Mouse (Mus musculus): ENCODE measurements around the gene Hddc3. TPM values are rescaled to one million over a fixed set of nuclear protein-coding genes. Genes with fewer than 3 reads are reported as not detected.
"Not testable (repeated sequence)": the region's sequence is repeated elsewhere in the genome, so short reads cannot be mapped to it uniquely, and the experiment has no call there.

The Hddc3 gene
- polyA plus RNA-seq, 1 experiment from 2014 or later = 27.4 TPM

DNA sequence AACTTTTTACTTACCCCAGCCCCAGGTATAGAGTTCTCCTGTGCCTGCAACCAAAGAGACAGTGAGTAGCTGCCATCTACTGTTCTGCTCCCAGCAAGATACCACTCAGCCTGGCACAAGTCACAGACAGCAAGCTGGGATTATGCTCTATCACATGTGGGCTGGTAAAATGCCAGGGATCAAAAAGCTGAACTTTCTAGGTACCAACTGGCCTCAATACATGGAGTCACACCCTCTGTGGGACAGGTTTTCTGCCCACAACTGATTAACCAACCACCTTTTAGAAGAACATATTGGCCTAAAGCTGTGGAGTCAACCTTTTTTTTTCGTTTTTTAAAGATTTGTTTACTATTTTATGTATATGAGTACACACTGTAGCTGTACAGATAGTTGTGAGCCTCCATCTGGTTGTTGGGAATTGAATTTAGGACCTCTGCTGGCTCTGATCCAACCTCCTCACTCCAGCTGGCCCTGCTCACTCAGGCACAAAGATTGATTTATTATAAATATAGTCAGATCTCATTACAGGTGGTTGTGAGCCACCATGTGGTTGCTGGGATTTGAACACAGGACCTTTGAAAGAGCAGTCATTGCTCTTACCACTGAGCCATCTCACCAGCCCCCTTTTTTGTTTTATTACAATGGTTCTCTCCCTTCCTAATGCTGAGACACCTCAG is 25.3 kb upstream of the Hddc3 start:
- Histone ChIP-seq H3K9ac (no peak overlapping the region), H3K9me3 (no peaks in the 10 kb centered on the region), H3K36me3 (peaks cover 57% of the 10 kb centered on the region), H3K27ac (no peak overlapping the region), H3K4me2 (replicated peaks) (no peak overlapping the region), H3K4me1 (no peaks in the 10 kb centered on the region), H3K27me3 (no peaks in the 10 kb centered on the region), H3K4me3 (no peak overlapping the region)
- 71% methylated on average over 1 of the region's 1 CpGs for WGBS
- ATAC-seq (ENCODE audit: insufficient number of reproducible peaks, insufficient read depth, low FRiP score, low TSS enrichment) = no peak

- H3K36me3 ChIP-seq = peaks cover 46% of the 10 kb centered on the region
- no peaks in the 10 kb centered on the region for H3K9me3 ChIP-seq
- no peak overlapping the region for H3K4me3 ChIP-seq
- WGBS = 87% methylated on average over 4 of the region's 4 CpGs
- H3K27ac ChIP-seq = no peak overlapping the region
- H3K27me3 ChIP-seq = no peaks in the 10 kb centered on the region
- ATAC-seq (ENCODE audit: insufficient number of reproducible peaks, insufficient read depth, low FRiP score, low TSS enrichment) = no peak
- no peak overlapping the region for H3K9ac ChIP-seq
- H3K4me1 ChIP-seq = peaks cover 8% of the 10 kb centered on the region
- H3K4me2 ChIP-seq (replicated peaks) = no peak overlapping the region
These were observed 24.2 kb upstream of the Hddc3 start for GRCm38 (mm10) chr7:80318670-80319069.

- no peak overlapping the region for H3K27ac ChIP-seq
- no peak for ATAC-seq (ENCODE audit: insufficient number of reproducible peaks, insufficient read depth, low FRiP score, low TSS enrichment)
- peaks cover 34% of the 10 kb centered on the region for H3K36me3 ChIP-seq
- H3K9ac ChIP-seq = no peak overlapping the region
- WGBS = 82% methylated on average over 19 of the region's 19 CpGs
- no peak overlapping the region for H3K4me3 ChIP-seq
- H3K9me3 ChIP-seq = no peaks in the 10 kb centered on the region
- no peaks in the 10 kb centered on the region for H3K27me3 ChIP-seq
- H3K4me2 ChIP-seq (replicated peaks) = no peak overlapping the region
- H3K4me1 ChIP-seq = peaks cover 9% of the 10 kb centered on the region
These were observed 22.9 kb upstream of the Hddc3 start for GRCm38 (mm10) chr7:80319846-80320496.

- 22% methylated on average over 8 of the region's 8 CpGs for WGBS
- no peak for ATAC-seq (ENCODE audit: insufficient number of reproducible peaks, insufficient read depth, low FRiP score, low TSS enrichment)
- no peaks in the 10 kb centered on the region for H3K9me3 ChIP-seq
These were observed 19.6 kb upstream of the Hddc3 start for GRCm38 (mm10) chr7:80323336-80323735.

GRCm38 (mm10) chr7:80324043-80324815 is 18.7 kb upstream of the Hddc3 start, which contains the start of gene Rccd1:
TSS of gene Rccd1 (minus strand) at chr7:80324454.
- no peaks in the 10 kb centered on the region for H3K27me3 ChIP-seq
- peaks cover 13% of the 10 kb centered on the region for H3K4me1 ChIP-seq
- H3K9ac ChIP-seq = peak within 1 kb of the TSS; percentile 35
- 2% methylated on average over 38 of the region's 38 CpGs for WGBS
- peak within 1 kb of the TSS; percentile 61 for H3K4me2 ChIP-seq (replicated peaks)
- no peaks in the 10 kb centered on the region for H3K9me3 ChIP-seq
- peaks cover 51% of the 10 kb centered on the region for H3K36me3 ChIP-seq
- peak within 1 kb of the TSS; percentile 74 for H3K27ac ChIP-seq
- H3K4me3 ChIP-seq = peak within 1 kb of the TSS; percentile 56
- ATAC-seq (ENCODE audit: insufficient number of reproducible peaks, insufficient read depth, low FRiP score, low TSS enrichment) = peak; percentile 97

More at GRCm38 (mm10) chr7:80323336-80323735, 19.6 kb upstream of the Hddc3 start:
- peaks cover 13% of the 10 kb centered on the region for H3K4me1 ChIP-seq
- peak overlapping the region; percentile 35 for H3K9ac ChIP-seq
- no peaks in the 10 kb centered on the region for H3K27me3 ChIP-seq
- peak overlapping the region; percentile 56 for H3K4me3 ChIP-seq
- H3K4me2 ChIP-seq (replicated peaks) = peak overlapping the region; percentile 61
- peaks cover 46% of the 10 kb centered on the region for H3K36me3 ChIP-seq
- no peak overlapping the region for H3K27ac ChIP-seq

GRCm38 (mm10) chr7:80324816-80325119 is 18.1 kb upstream of the Hddc3 start:
- not testable (repeated sequence) for H3K4me3 ChIP-seq; ATAC-seq (ENCODE audit: insufficient number of reproducible peaks, insufficient read depth, low FRiP score, low TSS enrichment); H3K4me2 ChIP-seq (replicated peaks); H3K27me3 ChIP-seq; H3K9me3 ChIP-seq; H3K9ac ChIP-seq
- whole genome bisulfite sequencing = 41% methylated on average over 4 of the region's 5 CpGs
- Histone ChIP-seq H3K36me3 (peaks cover 56% of the 10 kb centered on the region), H3K4me1 (peaks cover 13% of the 10 kb centered on the region), H3K27ac (peak overlapping the region; percentile 74; the same call in 1 of the 2 replicates)

DNA sequence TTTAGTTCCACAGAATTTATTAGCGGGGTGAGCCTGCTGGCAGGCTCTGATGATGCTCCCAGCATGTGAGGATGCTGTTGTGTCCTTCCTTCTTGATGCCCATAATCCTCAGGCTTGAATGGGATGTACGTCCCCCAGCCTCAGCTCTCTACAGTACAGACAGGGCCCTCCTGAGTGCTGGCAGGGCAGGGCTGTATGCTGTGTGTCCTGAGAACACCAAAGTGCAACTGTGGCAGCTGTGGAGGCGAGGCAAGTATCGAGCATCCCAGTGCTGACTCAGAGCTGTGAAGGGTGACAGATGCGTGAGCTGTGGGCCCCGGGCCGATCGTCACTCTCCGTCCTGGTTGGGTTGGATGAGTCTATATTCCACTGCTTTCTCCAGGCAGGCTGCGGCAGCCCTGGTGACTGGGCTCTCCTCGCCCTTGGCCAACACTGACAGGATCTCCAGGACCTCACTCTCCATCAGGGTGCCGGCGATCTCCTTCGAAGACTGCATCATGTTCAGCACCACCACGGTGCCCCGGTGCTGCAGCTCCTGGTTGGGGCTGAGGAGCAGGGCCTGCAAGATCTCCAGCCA is 17.5 kb upstream of the Hddc3 start:
- Histone ChIP-seq H3K4me1 (peaks cover 13% of the 10 kb centered on the region), H3K36me3 (peaks cover 60% of the 10 kb centered on the region), H3K27ac (peak overlapping the region; percentile 46; the same call in 1 of the 2 replicates), H3K4me2 (replicated peaks) (no peak overlapping the region), H3K9ac (no peak overlapping the region), H3K4me3 (no peak overlapping the region), H3K9me3 (no peaks in the 10 kb centered on the region), H3K27me3 (no peaks in the 10 kb centered on the region)
- no peak for ATAC-seq (ENCODE audit: insufficient number of reproducible peaks, insufficient read depth, low FRiP score, low TSS enrichment)
- WGBS = 94% methylated on average over 16 of the region's 16 CpGs

DNA sequence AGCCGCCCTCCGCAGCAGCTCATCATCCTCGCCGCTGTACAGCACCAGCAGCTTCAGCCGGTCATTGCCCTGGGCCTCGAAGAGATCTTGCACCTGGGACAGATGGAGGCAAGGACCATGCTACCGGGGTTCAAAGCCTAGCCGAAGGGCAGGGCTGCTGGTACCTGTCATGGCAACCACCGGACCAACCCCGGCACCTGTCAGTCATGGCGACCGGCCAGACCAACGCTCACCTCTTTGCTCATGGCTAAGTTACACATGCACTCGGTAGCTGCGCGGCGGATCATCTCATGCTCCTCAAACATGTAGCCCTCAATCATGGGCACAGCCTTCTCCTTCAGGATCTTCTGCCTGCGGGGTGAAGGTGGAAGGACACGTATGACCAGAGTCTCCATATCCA is 16.8 kb upstream of the Hddc3 start:
- WGBS = 93% methylated on average over 19 of the region's 19 CpGs
- no peak overlapping the region for H3K9ac ChIP-seq
- no peak for ATAC-seq (ENCODE audit: insufficient number of reproducible peaks, insufficient read depth, low FRiP score, low TSS enrichment)
- no peak overlapping the region for H3K4me2 ChIP-seq (replicated peaks)
- H3K4me3 ChIP-seq = no peak overlapping the region
- no peaks in the 10 kb centered on the region for H3K9me3 ChIP-seq
- no peak overlapping the region for H3K27ac ChIP-seq
- no peaks in the 10 kb centered on the region for H3K27me3 ChIP-seq
- H3K36me3 ChIP-seq = peaks cover 62% of the 10 kb centered on the region
- peaks cover 13% of the 10 kb centered on the region for H3K4me1 ChIP-seq

DNA sequence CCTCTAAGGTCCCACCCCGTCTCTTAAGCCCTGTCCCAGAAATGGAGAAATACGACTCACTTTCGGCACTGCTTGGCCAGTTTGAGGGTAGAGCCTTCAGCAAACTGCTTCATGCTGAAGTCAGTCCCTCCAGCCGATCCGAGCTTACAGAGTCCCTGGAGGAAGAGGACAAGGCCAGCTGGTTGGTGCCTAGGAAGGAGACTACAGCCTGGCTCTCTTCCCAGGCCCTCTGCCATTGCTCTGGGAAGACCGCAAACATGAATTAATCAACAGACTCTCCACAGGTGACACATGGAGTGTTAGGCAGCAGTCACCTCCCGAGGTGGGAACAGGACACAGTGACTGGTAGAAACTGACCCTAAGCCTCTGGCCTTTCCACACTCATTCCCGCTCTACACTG is 12.6 kb upstream of the Hddc3 start:
- Histone ChIP-seq H3K4me1 (peaks cover under 1% of the 10 kb centered on the region; the same call in 1 of the 2 replicates), H3K4me3 (no peak overlapping the region), H3K27ac (no peak overlapping the region), H3K36me3 (peaks cover 100% of the 10 kb centered on the region), H3K9me3 (no peaks in the 10 kb centered on the region), H3K9ac (no peak overlapping the region), H3K27me3 (no peaks in the 10 kb centered on the region), H3K4me2 (replicated peaks) (no peak overlapping the region)
- ATAC-seq (ENCODE audit: insufficient number of reproducible peaks, insufficient read depth, low FRiP score, low TSS enrichment) = no peak
- WGBS = 92% methylated on average over 8 of the region's 8 CpGs

DNA sequence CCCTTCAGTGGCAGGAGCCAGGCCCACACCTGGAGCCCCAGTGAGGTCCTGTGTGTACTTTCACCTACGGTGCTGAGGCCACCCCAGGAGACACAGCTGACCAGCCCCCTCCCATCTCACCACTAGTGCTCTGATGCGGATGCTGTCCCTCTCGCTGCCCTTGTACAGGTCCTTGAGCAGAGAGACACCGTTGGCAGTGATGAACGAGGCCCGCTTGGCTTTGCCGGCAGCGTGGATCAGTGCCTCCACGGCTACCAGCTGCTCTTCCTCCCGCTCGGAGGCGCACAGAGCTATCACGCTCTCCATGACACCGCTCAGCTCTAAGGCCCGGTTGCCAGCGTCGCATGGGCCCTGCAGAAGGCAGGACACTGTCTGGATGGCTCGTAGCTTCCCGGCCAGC is 11.5 kb upstream of the Hddc3 start:
- WGBS = 96% methylated on average over 19 of the region's 19 CpGs
- H3K4me1 ChIP-seq = no peaks in the 10 kb centered on the region
- no peak overlapping the region for H3K9ac ChIP-seq
- no peak overlapping the region for H3K4me2 ChIP-seq (replicated peaks)
- ATAC-seq (ENCODE audit: insufficient number of reproducible peaks, insufficient read depth, low FRiP score, low TSS enrichment) = no peak
- H3K4me3 ChIP-seq = no peak overlapping the region
- H3K36me3 ChIP-seq = peaks cover 100% of the 10 kb centered on the region
- H3K27ac ChIP-seq = no peak overlapping the region
- H3K9me3 ChIP-seq = no peaks in the 10 kb centered on the region
- no peaks in the 10 kb centered on the region for H3K27me3 ChIP-seq

GRCm38 (mm10) chr7:80334848-80335247 is 8.1 kb upstream of the Hddc3 start:
- Histone ChIP-seq H3K4me2 (replicated peaks) (no peak overlapping the region), H3K27ac (no peak overlapping the region), H3K4me1 (peaks cover 17% of the 10 kb centered on the region), H3K27me3 (no peaks in the 10 kb centered on the region), H3K9ac (no peak overlapping the region), H3K4me3 (no peak overlapping the region), H3K36me3 (peaks cover 76% of the 10 kb centered on the region), H3K9me3 (no peaks in the 10 kb centered on the region)
- no peak for ATAC-seq (ENCODE audit: insufficient number of reproducible peaks, insufficient read depth, low FRiP score, low TSS enrichment)
- 92% methylated on average over 4 of the region's 4 CpGs for WGBS

Data from embryonic facial prominence, embryonic 12.5 days (tissue).